Mouse (Mus musculus): ENCODE data around the gene Prkar2b. TPM values are rescaled to one million over a fixed set of nuclear protein-coding genes. Genes with fewer than 3 reads are reported as not detected.
A peak's percentile ranks its signal among the peaks of the same experiment; 100 is the strongest.

Prkar2b gene
- total and polyA plus RNA-seq, 3 experiments, result 15.7 to 154 (median 34.1) TPM

DNA sequence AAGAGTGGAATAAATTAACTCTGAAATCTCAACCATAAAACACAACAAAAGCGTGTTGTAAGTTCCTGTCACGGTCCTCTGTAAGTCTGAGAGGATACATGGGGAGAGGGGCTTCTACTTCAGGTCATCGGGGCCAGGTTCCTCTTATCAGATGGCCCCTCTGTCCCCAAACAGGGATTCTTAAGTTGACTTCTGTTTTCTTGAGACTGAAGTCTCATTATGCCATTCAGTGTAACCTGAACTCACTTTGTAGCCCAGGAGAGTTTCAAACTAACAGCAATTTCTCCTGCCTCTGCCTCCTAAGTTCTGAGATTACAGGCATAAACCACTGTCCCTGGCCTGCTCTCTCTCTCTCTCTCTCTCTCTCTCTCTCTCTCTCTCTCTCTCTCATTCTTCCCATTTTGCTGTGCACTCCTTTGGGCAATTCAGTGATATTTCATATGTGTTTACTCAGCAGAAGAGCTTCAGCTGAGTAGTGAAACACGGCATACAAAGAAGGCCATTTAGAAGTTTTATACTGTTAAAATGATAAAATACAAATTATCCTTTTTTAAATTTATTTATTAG lies 43.9 kb upstream of the Prkar2b start:
- peak; percentile 66 for DNase-seq (ENCODE audit: low read depth, low spot score)
- H3K4me1 ChIP-seq (ENCODE audit: control insufficient read depth in 1 of 2, insufficient read depth in 2 of 2, low read length in 2 of 2), result peaks cover 31 to 41% of the 10 kb centered on the region in 2 experiments
- no peaks in the 10 kb centered on the region for H3K9me3 ChIP-seq (replicated peaks; ENCODE audit: insufficient read depth, low read length)
- H3K27me3 ChIP-seq (ENCODE audit: control insufficient read depth in 1 of 2, insufficient read depth in 2 of 2, low read length in 2 of 2), result no peaks in the 10 kb centered on the region
- peaks cover 0 to 47% of the 10 kb centered on the region in 2 experiments; a peak in 2 of 4 replicates for H3K36me3 ChIP-seq (ENCODE audit: control insufficient read depth in 1 of 2, insufficient read depth in 2 of 2, low read length in 2 of 2)
- no peaks in the 10 kb centered on the region; the same call in 1 of the 2 replicates for H3K79me2 ChIP-seq (ENCODE audit: control insufficient read depth, insufficient read depth, low read length, poor library complexity)
- H3K9ac ChIP-seq (ENCODE audit: control insufficient read depth, low read depth, low read length, poor library complexity, severe bottlenecking), result peak overlapping the region; percentile 69
- TF ChIP-seq TAL1 (IDR thresholded peaks at IDR 0.05; ENCODE audit: low read length) (no peak), GATA1 (IDR thresholded peaks at IDR 0.05; ENCODE audit: low read depth, low read length) (peak; percentile 50; the same call in 1 of the 2 replicates), CHD1 (IDR thresholded peaks at IDR 0.05; ENCODE audit: low read depth, low read length) (0 out of 2 replicates have a peak, but pooled peaks have one; percentile 25), RCOR1 (IDR thresholded peaks at IDR 0.05; ENCODE audit: low read depth, low read length) (0 out of 2 replicates have a peak, but pooled peaks have one; percentile 39), POLR2A (IDR thresholded peaks at IDR 0.05; ENCODE audit: control insufficient read depth in 1 of 2, insufficient read depth in 1 of 2, low read depth in 1 of 2, low read length in 2 of 2, poor library complexity in 1 of 2) (no peak), JUND (IDR thresholded peaks at IDR 0.05; ENCODE audit: low read depth, low read length) (peak; percentile 94), MXI1 (IDR thresholded peaks at IDR 0.05; ENCODE audit: low read depth, low read length) (0 out of 2 replicates have a peak, but pooled peaks have one; percentile 20)
- H3K27ac ChIP-seq (ENCODE audit: control insufficient read depth, low read depth, low read length), result peak overlapping the region; percentile 100
- H3K4me3 ChIP-seq (ENCODE audit: control insufficient read depth in 1 of 2, insufficient read depth in 1 of 2, low read depth in 2 of 2, low read length in 2 of 2), result peak overlapping the region; percentile 20 to 37

DNA sequence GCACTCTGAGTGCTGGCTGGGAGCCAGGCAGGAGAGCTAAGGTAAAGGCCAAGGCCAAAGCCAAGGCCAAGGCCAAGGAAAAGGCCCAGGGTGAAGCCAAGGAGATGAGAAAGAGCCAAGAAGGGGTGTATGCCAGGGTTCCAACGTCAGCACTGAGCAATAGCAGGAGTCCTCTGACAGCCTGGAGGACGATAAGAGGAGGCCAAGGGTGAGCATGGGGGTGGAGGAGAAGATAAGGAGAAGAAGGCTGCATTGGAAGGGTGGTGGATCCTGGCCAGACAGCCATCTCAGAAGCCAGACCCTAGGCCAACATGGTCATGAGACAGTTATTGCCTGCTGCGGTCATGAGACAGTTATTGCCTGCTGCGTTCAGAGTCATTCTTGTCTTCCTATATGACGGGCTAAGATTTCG lies 43.4 kb upstream of the Prkar2b start:
- Histone ChIP-seq H3K4me1 (ENCODE audit: control insufficient read depth in 1 of 2, insufficient read depth in 2 of 2, low read length in 2 of 2) (peaks cover 25 to 36% of the 10 kb centered on the region in 2 experiments), H3K27me3 (ENCODE audit: control insufficient read depth in 1 of 2, insufficient read depth in 2 of 2, low read length in 2 of 2) (no peaks in the 10 kb centered on the region), H3K27ac (ENCODE audit: control insufficient read depth, low read depth, low read length) (peak overlapping the region; percentile 100), H3K4me3 (ENCODE audit: control insufficient read depth in 1 of 2, insufficient read depth in 1 of 2, low read depth in 2 of 2, low read length in 2 of 2) (peak overlapping the region; percentile 20; a peak in 2 of 4 replicates), H3K9me3 (replicated peaks; ENCODE audit: insufficient read depth, low read length) (no peaks in the 10 kb centered on the region), H3K36me3 (ENCODE audit: control insufficient read depth in 1 of 2, insufficient read depth in 2 of 2, low read length in 2 of 2) (peaks cover 0 to 42% of the 10 kb centered on the region in 2 experiments; a peak in 2 of 4 replicates), H3K9ac (ENCODE audit: control insufficient read depth, low read depth, low read length, poor library complexity, severe bottlenecking) (peak overlapping the region; percentile 69), H3K79me2 (ENCODE audit: control insufficient read depth, insufficient read depth, low read length, poor library complexity) (no peaks in the 10 kb centered on the region; the same call in 1 of the 2 replicates)
- DNase-seq (ENCODE audit: low read depth, low spot score), result peak; percentile 95
- TF ChIP-seq MAFK (IDR thresholded peaks at IDR 0.05; ENCODE audit: borderline replicate concordance, low read depth, low read length) (no peak), JUND (IDR thresholded peaks at IDR 0.05; ENCODE audit: low read depth, low read length) (no peak), ETS1 (IDR thresholded peaks at IDR 0.05; ENCODE audit: low read depth, low read length) (peak; percentile 97), MAX (IDR thresholded peaks at IDR 0.05; ENCODE audit: low read length) (peak; percentile 43; the same call in 1 of the 2 replicates), TCF12 (IDR thresholded peaks at IDR 0.05; ENCODE audit: low read depth, low read length) (peak; percentile 97), POLR2AphosphoS2 (IDR thresholded peaks at IDR 0.05; ENCODE audit: low read length) (peak; percentile 52; the same call in 1 of the 2 replicates), CHD2 (IDR thresholded peaks at IDR 0.05; ENCODE audit: low read length) (no peak; the same call in 1 of the 2 replicates), NELFE (IDR thresholded peaks at IDR 0.05; ENCODE audit: low read depth, low read length) (peak; percentile 55), POLR2AphosphoS5 (IDR thresholded peaks at IDR 0.05; ENCODE audit: borderline replicate concordance, low read depth, low read length) (no peak), UBTF (IDR thresholded peaks at IDR 0.05; ENCODE audit: borderline replicate concordance, insufficient read depth, low read depth, low read length) (no peak), RCOR1 (IDR thresholded peaks at IDR 0.05; ENCODE audit: low read depth, low read length) (peak; percentile 90), SIN3A (IDR thresholded peaks at IDR 0.05; ENCODE audit: low read length) (peak; percentile 91), TBP (IDR thresholded peaks at IDR 0.05; ENCODE audit: low read depth, low read length) (peak; percentile 75), ZKSCAN1 (IDR thresholded peaks at IDR 0.05; ENCODE audit: low read depth, low read length) (no peak), MYC (IDR thresholded peaks at IDR 0.05; ENCODE audit: low read depth, low read length) (peak; percentile 76; the same call in 1 of the 2 replicates), E2F4 (IDR thresholded peaks at IDR 0.05; ENCODE audit: borderline replicate concordance, low read depth, low read length) (no peak), HCFC1 (IDR thresholded peaks at IDR 0.05; ENCODE audit: low read depth, low read length) (no peak), CHD1 (IDR thresholded peaks at IDR 0.05; ENCODE audit: low read depth, low read length) (0 out of 2 replicates have a peak, but pooled peaks have one; percentile 44), EP300 (IDR thresholded peaks at IDR 0.05; ENCODE audit: low read depth in 1 of 2, low read length in 2 of 2) (peak; percentile 98 to 99), SMC3 (IDR thresholded peaks at IDR 0.05; ENCODE audit: low read depth, low read length) (no peak), MYB (IDR thresholded peaks at IDR 0.05; ENCODE audit: low read depth, low read length) (peak; percentile 92), MXI1 (IDR thresholded peaks at IDR 0.05; ENCODE audit: low read depth, low read length) (peak; percentile 74), GABPA (IDR thresholded peaks at IDR 0.05; ENCODE audit: low read depth, low read length) (no peak), ZMIZ1 (IDR thresholded peaks at IDR 0.05; ENCODE audit: low read depth, low read length) (no peak), GATA1 (IDR thresholded peaks at IDR 0.05; ENCODE audit: low read depth, low read length) (peak; percentile 98), NRF1 (IDR thresholded peaks at IDR 0.05; ENCODE audit: insufficient read depth, low read depth, low read length, poor library complexity, severe bottlenecking) (peak; percentile 28; the same call in 1 of the 2 replicates), ZC3H11A (IDR thresholded peaks at IDR 0.05; ENCODE audit: low read depth, low read length) (no peak)

Measured in MEL (cell line).